Mouse (Mus musculus) MEL (cell line): ENCODE results near the gene Gm20883. TPM values are rescaled to one million over a fixed set of nuclear protein-coding genes. Genes with fewer than 3 reads are reported as not detected.
"Not testable (repeated sequence)": the region's sequence is repeated elsewhere in the genome, so short reads cannot be mapped to it uniquely, and the experiment has no call there.

Experiments used
- DNase-seq: peaks from one replicate; pipeline ENCODE4 v3.0.0; 2011; ENCODE audit warnings: low read depth, low spot score
- H3K27ac ChIP-seq: 2 replicates; pipeline ENCODE4 v1.5.1; 2012; ENCODE audit warnings: low read depth, mild to moderate bottlenecking, control low read depth, low read length, moderate library complexity; ENCODE audit not compliant: control insufficient read depth
- H3K27me3 ChIP-seq, 2 experiments: fragments of 150-350 bp in 1 of 2; sonication (generic) in 1 of 2; 2 replicates each; pipeline ENCODE4 v1.6.1; 2012; ENCODE audit warnings: low read length in 2 of 2, mild to moderate bottlenecking in 2 of 2, improper control_type of control experiment in 1 of 2, moderate library complexity in 1 of 2; ENCODE audit not compliant: insufficient read depth in 2 of 2, control insufficient read depth in 1 of 2
- H3K36me3 ChIP-seq, 2 experiments: 2 replicates each; pipeline ENCODE4 v1.6.1; 2012 to 2014; ENCODE audit warnings: low read length in 2 of 2, improper control_type of control experiment in 1 of 2, inconsistent platforms in 1 of 2, mild to moderate bottlenecking in 1 of 2; ENCODE audit not compliant: insufficient read depth in 2 of 2, control insufficient read depth in 1 of 2
- H3K4me1 ChIP-seq, 2 experiments: fragments of 150-350 bp in 1 of 2; sonication (generic) in 1 of 2; 2 replicates each; pipeline ENCODE4 v1.6.1; 2012; ENCODE audit warnings: low read length in 2 of 2, improper control_type of control experiment in 1 of 2, mild to moderate bottlenecking in 1 of 2; ENCODE audit not compliant: insufficient read depth in 2 of 2, control insufficient read depth in 1 of 2
- H3K4me3 ChIP-seq, 2 experiments: fragments of 150-350 bp in 1 of 2; sonication (generic) in 1 of 2; 2 replicates each; pipeline ENCODE4 v1.5.1; 2012; ENCODE audit warnings: low read depth in 2 of 2, low read length in 2 of 2, mild to moderate bottlenecking in 2 of 2, moderate library complexity in 2 of 2, control low read depth in 1 of 2, improper control_type of control experiment in 1 of 2; ENCODE audit not compliant: control insufficient read depth in 1 of 2, insufficient read depth in 1 of 2
- H3K79me2 ChIP-seq: 2 replicates; pipeline ENCODE4 v1.6.1; 2012; ENCODE audit warnings: mild to moderate bottlenecking, low read length, moderate library complexity; ENCODE audit not compliant: control insufficient read depth, poor library complexity, insufficient read depth
- H3K9ac ChIP-seq: 2 replicates; pipeline ENCODE4 v1.6.1; 2012; ENCODE audit warnings: low read depth, mild to moderate bottlenecking, control low read depth, low read length, moderate library complexity; ENCODE audit not compliant: control insufficient read depth, poor library complexity, severe bottlenecking
- H3K9me3 ChIP-seq: fragments of 150-350 bp; sonication (generic); replicated peaks from 2 replicates; pipeline ENCODE4 v1.6.1; 2012; ENCODE audit warnings: mild to moderate bottlenecking, low read length, improper control_type of control experiment, moderate library complexity; ENCODE audit not compliant: insufficient read depth
- polyA plus RNA-seq, 2 experiments: library from polyadenylated mRNA; stranded (reverse) in 1 of 2; unstranded in 1 of 2; fragments of >175 nt in 1 of 2; fragments of >200 nt in 1 of 2; gene quantifications; 2 replicates each; pipeline versions ENCODE4 v1.2.1 to v1.2.4; 2012; ENCODE audit warnings: low replicate concordance in 2 of 2, low read depth in 1 of 2; ENCODE audit not compliant: insufficient read length in 2 of 2, insufficient read depth in 1 of 2, missing spikeins in 1 of 2
- total RNA-seq: library from RNA; depleted of rRNA; stranded (reverse); fragments of 300-350 nt; gene quantifications from 2 replicates; pipeline ENCODE4 v1.2.3, GENCODE M21; 2012; rRNA removed

Gm20883 gene
- not detected in 2 replicates for total RNA-seq
- polyA plus RNA-seq = not detected

GRCm38 (mm10) chrY:50607951-50608350, at the start of gene Gm20883:
Gene Gm20883, plus strand, starts transcription at chrY:50608251.
- not testable (repeated sequence) for H3K4me1 ChIP-seq, H3K9ac ChIP-seq, H3K79me2 ChIP-seq, H3K4me3 ChIP-seq, DNase-seq, H3K27me3 ChIP-seq, H3K27ac ChIP-seq, H3K36me3 ChIP-seq, H3K9me3 ChIP-seq
